Mouse (Mus musculus): ENCODE measurements at regions not wholly inside any gene's neighbourhood (a gene's known extent, or its start where the extent isn't known, plus 50 kb on each side); places are given as distances from the start of the nearest gene placed in this dataset.

DNA sequence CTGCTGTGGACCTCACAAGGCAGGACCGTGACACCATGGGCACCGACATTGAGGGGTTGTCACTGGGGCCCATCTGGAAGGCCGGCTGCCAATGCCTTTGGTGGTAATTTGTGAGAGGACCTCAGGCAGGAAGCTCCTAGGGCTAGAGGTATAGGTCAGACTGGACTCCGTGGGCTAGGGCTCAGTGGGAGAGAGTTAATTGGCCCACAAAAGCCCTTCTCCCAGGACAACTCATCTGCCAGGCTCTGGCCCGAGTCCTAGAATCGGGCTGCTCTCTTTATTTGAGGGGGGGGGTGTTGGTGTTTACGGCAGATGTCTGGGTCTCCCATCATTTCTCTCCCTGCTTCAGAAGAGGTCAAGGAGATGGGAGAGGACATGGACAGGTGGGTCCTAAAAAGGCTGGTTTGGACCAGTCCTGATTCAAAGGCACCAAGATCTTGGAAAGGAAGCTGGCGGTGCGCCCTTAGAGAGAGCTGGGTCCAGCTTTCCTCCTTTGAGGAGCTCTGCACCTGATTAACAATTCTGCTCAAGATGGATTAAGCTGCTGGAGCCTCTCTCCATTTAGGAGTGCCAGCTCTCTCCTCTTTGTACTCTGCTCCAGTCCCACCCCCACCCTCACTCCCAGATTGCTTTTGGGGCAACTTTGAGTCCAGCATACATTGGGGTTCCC is 93.5 kb downstream of the Xrcc2 start:
- H3K9ac ChIP-seq = no peak overlapping the region
- H3K36me3 ChIP-seq = no peaks in the 10 kb centered on the region
- no peak overlapping the region for H3K4me3 ChIP-seq
- no peaks in the 10 kb centered on the region for H3K9me3 ChIP-seq
- ATAC-seq (ENCODE audit: insufficient number of reproducible peaks, insufficient read depth, low FRiP score, low TSS enrichment, low read depth) = 0 out of 2 replicates have a peak, but pooled peaks have one; percentile 18
- H3K4me1 ChIP-seq = 0 out of 2 replicates have a peak, but pooled peaks cover 2% of the 10 kb centered on the region
- no peak overlapping the region for H3K4me2 ChIP-seq
- H3K27me3 ChIP-seq = no peaks in the 10 kb centered on the region
- H3K27ac ChIP-seq = no peak overlapping the region
- WGBS = 84% methylated on average over 9 of the region's 9 CpGs

DNA sequence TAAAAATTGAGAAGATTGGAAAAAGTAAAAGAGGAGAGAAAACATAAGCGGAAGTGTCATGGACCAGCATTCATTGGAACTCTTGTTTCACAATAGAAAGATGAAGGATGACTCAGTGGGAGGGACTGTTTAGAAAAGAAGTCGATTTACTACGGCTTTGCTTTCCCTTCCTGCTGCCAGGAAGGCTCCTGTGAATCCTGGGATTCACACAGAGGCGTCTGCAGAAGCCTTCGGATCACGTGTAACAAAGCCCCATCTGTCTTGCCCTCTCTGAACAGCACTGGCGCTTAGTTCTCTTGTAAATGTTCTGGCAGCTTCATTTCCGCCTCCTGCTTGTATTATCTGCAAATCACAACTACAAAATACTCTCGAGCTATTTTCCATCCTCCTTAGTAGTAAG is 94.0 kb downstream of the Cct8l1 start:
- Histone ChIP-seq H3K4me2 (no peak overlapping the region), H3K36me3 (no peaks in the 10 kb centered on the region), H3K27me3 (no peaks in the 10 kb centered on the region), H3K4me3 (no peak overlapping the region), H3K27ac (peak overlapping the region; percentile 51; the same call in 1 of the 2 replicates), H3K9me3 (no peaks in the 10 kb centered on the region), H3K4me1 (0 out of 2 replicates have a peak, but pooled peaks cover 2% of the 10 kb centered on the region), H3K9ac (no peak overlapping the region)
- WGBS = 15% methylated on average over 9 of the region's 9 CpGs
- no peak for ATAC-seq (ENCODE audit: insufficient number of reproducible peaks, insufficient read depth, low FRiP score, low TSS enrichment, low read depth)

DNA sequence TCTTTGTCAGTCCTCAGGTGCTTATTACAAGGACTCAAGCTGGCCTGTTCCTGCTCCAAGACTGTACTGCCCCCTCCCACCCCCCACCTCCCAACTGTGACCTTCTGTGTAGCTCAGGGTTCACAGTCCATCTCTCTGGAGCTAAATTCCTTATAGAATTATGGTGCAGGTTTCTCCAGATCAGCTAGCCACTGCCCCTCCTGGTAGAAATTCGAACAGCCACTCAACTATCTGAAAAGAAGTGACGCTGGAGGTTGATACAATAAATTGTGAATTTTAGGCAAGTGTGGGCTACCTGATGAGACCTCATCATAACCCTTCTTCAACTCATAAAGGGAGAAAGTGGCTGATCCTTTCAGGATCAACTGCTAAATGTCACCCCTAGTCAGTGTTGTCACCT is 86.3 kb downstream of the Cct8l1 start:
- no peak overlapping the region for H3K9ac ChIP-seq
- H3K9me3 ChIP-seq = no peaks in the 10 kb centered on the region
- no peak overlapping the region for H3K4me2 ChIP-seq
- H3K27me3 ChIP-seq = no peaks in the 10 kb centered on the region
- 66% methylated on average over 2 of the region's 2 CpGs for WGBS
- no peak overlapping the region for H3K27ac ChIP-seq
- no peaks in the 10 kb centered on the region for H3K4me1 ChIP-seq
- no peak overlapping the region for H3K4me3 ChIP-seq
- no peaks in the 10 kb centered on the region for H3K36me3 ChIP-seq
- no peak for ATAC-seq (ENCODE audit: insufficient number of reproducible peaks, insufficient read depth, low FRiP score, low TSS enrichment, low read depth)

DNA sequence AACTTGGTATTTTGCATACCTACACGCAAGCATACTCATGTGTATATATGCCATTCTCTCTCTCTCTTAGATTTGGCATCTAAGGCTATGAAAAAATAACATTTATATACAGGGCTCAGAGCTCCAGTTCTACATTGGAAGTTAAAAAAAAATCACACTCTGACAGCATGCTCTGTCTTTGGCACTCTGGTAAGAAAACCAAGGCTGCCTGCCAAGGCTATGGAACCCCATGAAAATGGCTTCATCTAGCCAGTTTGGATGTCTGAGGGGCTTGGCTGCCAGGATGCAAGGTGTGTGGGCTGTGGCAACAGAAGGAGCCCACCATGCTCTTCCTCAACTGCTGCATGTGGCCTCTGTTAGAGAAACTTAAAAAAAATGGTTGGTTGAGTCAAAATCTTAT is 83.5 kb downstream of the Cct8l1 start:
- Histone ChIP-seq H3K4me2 (no peak overlapping the region), H3K9me3 (no peaks in the 10 kb centered on the region)

DNA sequence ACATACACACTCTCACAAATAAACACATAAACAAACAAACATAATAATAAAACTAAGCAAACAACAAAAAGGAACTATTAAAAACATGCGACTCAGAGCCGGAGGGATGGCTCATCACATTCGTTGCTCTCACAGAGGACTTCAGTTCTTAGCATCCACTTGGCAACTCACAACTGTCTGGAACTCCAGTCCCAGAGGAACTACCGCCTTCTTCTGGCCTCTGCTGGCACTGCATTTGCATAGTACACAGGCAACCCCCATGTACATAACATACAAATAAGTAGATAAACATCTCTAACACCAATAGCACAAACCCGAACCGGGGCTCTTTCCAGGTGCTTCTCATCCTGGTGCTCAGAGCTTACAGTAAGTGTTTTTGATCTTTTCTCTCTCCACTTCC is 81.9 kb downstream of the Cct8l1 start:
- H3K27ac ChIP-seq = no peak overlapping the region
- no peaks in the 10 kb centered on the region for H3K9me3 ChIP-seq
- no peaks in the 10 kb centered on the region for H3K4me1 ChIP-seq
- no peak overlapping the region for H3K4me2 ChIP-seq
- H3K9ac ChIP-seq = no peak overlapping the region
- no peaks in the 10 kb centered on the region for H3K27me3 ChIP-seq
- 87% methylated on average over 6 of the region's 6 CpGs for WGBS
- no peaks in the 10 kb centered on the region for H3K36me3 ChIP-seq
- ATAC-seq (ENCODE audit: insufficient number of reproducible peaks, insufficient read depth, low FRiP score, low TSS enrichment, low read depth) = no peak
- H3K4me3 ChIP-seq = no peak overlapping the region

More for the DNA sequence above, 83.5 kb downstream of the Cct8l1 start:
- no peak overlapping the region for H3K9ac ChIP-seq
- no peak overlapping the region for H3K27ac ChIP-seq
- H3K4me1 ChIP-seq = no peaks in the 10 kb centered on the region
- H3K4me3 ChIP-seq = no peak overlapping the region
- no peaks in the 10 kb centered on the region for H3K36me3 ChIP-seq
- ATAC-seq (ENCODE audit: insufficient number of reproducible peaks, insufficient read depth, low FRiP score, low TSS enrichment, low read depth) = no peak
- no peaks in the 10 kb centered on the region for H3K27me3 ChIP-seq
- WGBS = 78% methylated on average over 1 of the region's 1 CpGs

DNA sequence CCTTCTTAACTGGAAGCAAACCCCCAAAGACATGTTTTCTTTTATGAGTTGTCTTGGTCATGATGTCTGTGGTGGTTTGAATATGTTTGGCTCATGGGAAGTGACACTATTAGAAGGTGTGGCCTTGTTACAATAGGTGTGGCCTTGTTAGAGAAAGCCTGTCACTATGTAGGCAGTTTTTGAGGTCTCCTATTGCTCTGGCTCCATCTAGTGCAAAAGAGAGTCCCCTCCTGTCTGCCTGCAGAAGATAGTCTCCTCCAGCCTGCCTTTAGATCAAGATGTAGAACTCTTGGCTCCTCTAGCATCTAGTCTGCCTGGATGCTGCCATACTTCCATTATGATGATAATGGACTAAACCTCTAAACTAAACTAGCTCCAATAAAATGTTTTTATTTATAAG is 75.8 kb downstream of the Cct8l1 start:
- H3K27ac ChIP-seq = no peak overlapping the region
- no peaks in the 10 kb centered on the region for H3K9me3 ChIP-seq
- no peak overlapping the region for H3K4me3 ChIP-seq
- H3K4me1 ChIP-seq = no peaks in the 10 kb centered on the region
- H3K4me2 ChIP-seq = no peak overlapping the region
- H3K9ac ChIP-seq = no peak overlapping the region
- no peak for ATAC-seq (ENCODE audit: insufficient number of reproducible peaks, insufficient read depth, low FRiP score, low TSS enrichment, low read depth)
- H3K36me3 ChIP-seq = no peaks in the 10 kb centered on the region
- no peaks in the 10 kb centered on the region for H3K27me3 ChIP-seq

Data from embryonic facial prominence, embryonic 13.5 days (tissue).